Comparison of ENCODE assay signal across 18 mouse cellular contexts in genomic region chr19:22719027-22719426, GRCm38 (mm10).
A peak's percentile ranks its signal among the peaks of the same experiment; 100 is the strongest.
DNase-seq lines count a peak whose midpoint lies in the region; ATAC-seq and TF ChIP-seq lines count a peak whose summit lies in the region.
"Had no signal": no experiment of that assay in that cellular context is flagged by ENCODE, and none has a peak within 500 bp of the region (broad histone marks: within the 10 kb centered on the region; RNA-seq: fewer than 3 reads in every experiment).

No protein-coding gene starts in this region.

- no peaks in the 10 kb centered on the region for H3K4me1 ChIP-seq in hindbrain, postnatal 0 days (ENCODE audit: insufficient read depth, low read length)
- H3K4me1 ChIP-seq in hindbrain, embryonic 13.5 days (replicated peaks), result no peaks in the 10 kb centered on the region
- H3K4me1 ChIP-seq in lung, embryonic 15.5 days, result 0 out of 2 replicates have a peak, but pooled peaks cover 7% of the 10 kb centered on the region
- no peaks in the 10 kb centered on the region for H3K4me1 ChIP-seq in lung, adult 2 months (ENCODE audit: control insufficient read depth, insufficient read depth, low read length)
- H3K4me1 ChIP-seq: forebrain, embryonic 13.5 days; heart, embryonic 12.5 days; hindbrain, embryonic 15.5 days; limb, embryonic 10.5 days had no signal

- H3K27me3 ChIP-seq in hindbrain, postnatal 0 days (ENCODE audit: insufficient read depth, low read length), result no peaks in the 10 kb centered on the region
- H3K27me3 ChIP-seq in hindbrain, embryonic 13.5 days, result no peaks in the 10 kb centered on the region
- H3K27me3 ChIP-seq in lung, embryonic 15.5 days, result no peaks in the 10 kb centered on the region
- H3K27me3 ChIP-seq: CH12.LX; forebrain, embryonic 13.5 days; heart, embryonic 12.5 days; hindbrain, embryonic 15.5 days had no signal

- H3K9me3 ChIP-seq in hindbrain, postnatal 0 days (ENCODE audit: low read length), result no peaks in the 10 kb centered on the region
- H3K9me3 ChIP-seq in hindbrain, embryonic 13.5 days, result no peaks in the 10 kb centered on the region
- H3K9me3 ChIP-seq in lung, embryonic 15.5 days, result no peaks in the 10 kb centered on the region
- H3K9me3 ChIP-seq: forebrain, embryonic 13.5 days; heart, embryonic 12.5 days; hindbrain, embryonic 15.5 days; limb, embryonic 10.5 days had no signal

- H3K27ac ChIP-seq in hindbrain, postnatal 0 days, result no peak overlapping the region
- H3K27ac ChIP-seq in hindbrain, embryonic 13.5 days, result no peak overlapping the region
- no peak overlapping the region for H3K27ac ChIP-seq in lung, embryonic 15.5 days
- H3K27ac ChIP-seq: forebrain, embryonic 13.5 days; hindbrain, embryonic 15.5 days; limb, embryonic 10.5 days had no signal

- WGBS in hindbrain, postnatal 0 days, result 58% methylated on average over 2 of the region's 2 CpGs
- 85% methylated on average over 2 of the region's 2 CpGs for WGBS in hindbrain, embryonic 13.5 days
- 22% methylated on average over 2 of the region's 2 CpGs for WGBS in lung, embryonic 15.5 days
- WGBS in lung, adult 2 months, result 62% methylated on average over 2 of the region's 2 CpGs

- TF ChIP-seq POLR2A in lung, adult 2 months (IDR thresholded peaks at IDR 0.05; ENCODE audit: borderline replicate concordance, extremely low read depth, low read depth, low read length), result no peak

- no peak overlapping the region for H3K9ac ChIP-seq in hindbrain, postnatal 0 days (replicated peaks; ENCODE audit: low read length)
- H3K9ac ChIP-seq in hindbrain, embryonic 13.5 days, result no peak overlapping the region
- H3K9ac ChIP-seq in lung, embryonic 15.5 days, result no peak overlapping the region
- H3K9ac ChIP-seq: forebrain, embryonic 13.5 days; heart, embryonic 12.5 days; hindbrain, embryonic 15.5 days; liver, postnatal 0 days had no signal

- TF ChIP-seq CTCF in hindbrain, postnatal 0 days (IDR thresholded peaks at IDR 0.05; ENCODE audit: low read depth), result no peak
- no peak for TF ChIP-seq CTCF in lung, adult 2 months (IDR thresholded peaks at IDR 0.05; ENCODE audit: insufficient read depth, low read length)

- H3K4me2 ChIP-seq in hindbrain, postnatal 0 days (ENCODE audit: low read depth, low read length), result no peak overlapping the region
- no peak overlapping the region for H3K4me2 ChIP-seq in hindbrain, embryonic 13.5 days
- H3K4me2 ChIP-seq in lung, embryonic 15.5 days, result no peak overlapping the region
- H3K4me2 ChIP-seq: forebrain, embryonic 13.5 days; heart, embryonic 12.5 days; hindbrain, embryonic 15.5 days had no signal

- peak; percentile 49 for DNase-seq in hindbrain, postnatal 0 days (ENCODE audit: low spot score)
- DNase-seq in lung, adult 2 months, result no peak
- DNase-seq in cerebellum, adult 18-20 months, result peak; percentile 39 to 55
- DNase-seq in cerebellum, postnatal 36 days, result peak; percentile 47 to 50
- no peak for DNase-seq in thymus, postnatal 14 days
- DNase-seq: layer of hippocampus, postnatal 36 days; liver, postnatal 0 days; midbrain, embryonic 14.5 days; thymus, postnatal 25 days had no signal

- ATAC-seq in hindbrain, postnatal 0 days, result peak; percentile 56; the same call in 1 of the 2 replicates
- ATAC-seq in hindbrain, embryonic 13.5 days (ENCODE audit: low FRiP score), result no peak
- ATAC-seq in lung, embryonic 15.5 days (ENCODE audit: borderline replicate concordance, extremely low read depth, low FRiP score, low TSS enrichment), result peak; percentile 55; the same call in 1 of the 2 replicates
- ATAC-seq: forebrain, embryonic 13.5 days; intestine, postnatal 0 days; liver, postnatal 0 days had no signal

- no peak overlapping the region for H3K4me3 ChIP-seq in hindbrain, postnatal 0 days (ENCODE audit: low read length)
- no peak overlapping the region for H3K4me3 ChIP-seq in hindbrain, embryonic 13.5 days
- no peak overlapping the region for H3K4me3 ChIP-seq in lung, embryonic 15.5 days
- no peak overlapping the region for H3K4me3 ChIP-seq in lung, adult 2 months (replicated peaks; ENCODE audit: extremely low read depth, low read depth, low read length)
- H3K4me3 ChIP-seq: forebrain, embryonic 13.5 days; heart, embryonic 12.5 days; hindbrain, embryonic 15.5 days; limb, embryonic 10.5 days; myocyte had no signal

- no peaks in the 10 kb centered on the region for H3K36me3 ChIP-seq in hindbrain, postnatal 0 days (ENCODE audit: insufficient read depth, low read length)
- no peaks in the 10 kb centered on the region for H3K36me3 ChIP-seq in hindbrain, embryonic 13.5 days
- no peaks in the 10 kb centered on the region for H3K36me3 ChIP-seq in lung, embryonic 15.5 days
- H3K36me3 ChIP-seq: heart, embryonic 12.5 days; hindbrain, embryonic 15.5 days; limb, embryonic 10.5 days had no signal

Comparison
In these comparisons a context has a peak if more than half of its experiments do, and no peak if none do; other contexts are left out.
1. DNase-seq: peak in hindbrain, postnatal 0 days (single experiment), cerebellum, adult 18-20 months (2 of 2) and cerebellum, postnatal 36 days (2 of 2); none in lung, adult 2 months (single experiment) and thymus, postnatal 14 days (single experiment).